Mouse (Mus musculus) MEL (cell line): Measurements from ENCODE around the gene Syt8.

Experiments
- BHLHE40 ChIP-seq: IDR thresholded peaks from 2 replicates; pipeline ENCODE4 v1.6.1; 2012; ENCODE audit warnings: low read depth, mild to moderate bottlenecking, inconsistent platforms, low read length, improper control_type of control experiment, borderline replicate concordance
- CHD2 ChIP-seq: IDR thresholded peaks from 2 replicates; pipeline ENCODE4 v1.6.1; 2011; ENCODE audit warnings: low read length, improper control_type of control experiment
- CTCF ChIP-seq, 3 experiments: IDR thresholded peaks in 2 of 3; conservative IDR thresholded peaks in 1 of 3; 2 replicates each; pipeline ENCODE4 v1.5.1; 2011 to 2012; ENCODE audit warnings: low read length in 3 of 3, low read depth in 2 of 3, mild to moderate bottlenecking in 2 of 3, improper control_type of control experiment in 1 of 3, inconsistent platforms in 1 of 3, mixed read lengths in 1 of 3, moderate library complexity in 1 of 3; ENCODE audit not compliant: control insufficient read depth in 1 of 3, insufficient read depth in 1 of 3, poor library complexity in 1 of 3, severe bottlenecking in 1 of 3
- MAX ChIP-seq: IDR thresholded peaks from 2 replicates; pipeline ENCODE4 v1.6.1; 2011; ENCODE audit warnings: low read length, improper control_type of control experiment
- TAL1 ChIP-seq: IDR thresholded peaks from 2 replicates; pipeline ENCODE4 v1.6.1; 2012; ENCODE audit warnings: mild to moderate bottlenecking, inconsistent platforms, low read length, moderate library complexity, mixed read lengths
- TCF12 ChIP-seq: IDR thresholded peaks from 2 replicates; pipeline ENCODE4 v1.6.1; 2014; ENCODE audit warnings: low read depth, mild to moderate bottlenecking, inconsistent platforms, low read length, improper control_type of control experiment, moderate library complexity
- UBTF ChIP-seq: IDR thresholded peaks from 2 replicates; pipeline ENCODE4 v1.6.1; 2012; ENCODE audit warnings: low read depth, mild to moderate bottlenecking, inconsistent platforms, low read length, improper control_type of control experiment, moderate library complexity, borderline replicate concordance; ENCODE audit not compliant: insufficient read depth
- USF2 ChIP-seq, 2 experiments: IDR thresholded peaks; 2 replicates each; pipeline ENCODE4 v1.6.1; 2011 to 2012; ENCODE audit warnings: improper control_type of control experiment in 2 of 2, low read length in 2 of 2, borderline replicate concordance in 1 of 2, inconsistent platforms in 1 of 2, low read depth in 1 of 2, mild to moderate bottlenecking in 1 of 2; ENCODE audit not compliant: insufficient read depth in 1 of 2
- ZC3H11A ChIP-seq: IDR thresholded peaks from 2 replicates; pipeline ENCODE4 v1.6.1; 2012; ENCODE audit warnings: low read depth, mild to moderate bottlenecking, inconsistent platforms, low read length, improper control_type of control experiment
- ZMIZ1 ChIP-seq: IDR thresholded peaks from 2 replicates; pipeline ENCODE4 v1.6.1; 2012; ENCODE audit warnings: low read depth, mild to moderate bottlenecking, inconsistent platforms, low read length, improper control_type of control experiment, moderate library complexity

DNA sequence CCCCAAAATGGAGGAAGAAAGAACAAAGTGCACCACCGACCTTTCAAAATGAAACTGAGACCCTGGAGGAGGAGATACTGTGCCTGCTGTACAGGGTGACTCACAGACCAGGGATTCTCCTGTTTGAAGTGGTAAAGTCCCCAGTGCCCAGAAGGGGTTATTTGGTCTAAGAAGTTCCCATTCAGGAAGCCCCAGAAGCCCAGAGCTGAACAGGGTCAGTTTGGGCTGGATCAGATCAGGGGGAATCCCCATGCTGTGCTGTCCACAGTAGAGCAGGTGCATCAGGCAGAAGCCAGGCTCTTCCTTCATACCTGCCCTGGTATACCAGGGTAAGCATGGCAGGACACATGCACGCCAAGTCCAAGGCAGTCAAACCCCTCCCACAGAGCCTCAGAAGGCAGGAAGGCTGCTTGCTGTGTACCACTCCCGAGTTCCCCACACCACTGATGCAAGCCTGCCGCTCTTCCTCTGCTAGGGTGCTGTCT lies 28.0 kb downstream of the Syt8 start:
- TF ChIP-seq TAL1, result no peak
- no peak for TF ChIP-seq CTCF (IDR thresholded peaks at IDR 0.05 in 2 of 3, conservative IDR thresholded peaks at IDR 0.05 in 1 of 3; ENCODE audit: control insufficient read depth in 1 of 3, insufficient read depth in 1 of 3, low read depth in 2 of 3, low read length in 3 of 3, poor library complexity in 1 of 3, severe bottlenecking in 1 of 3)
- no peak for TF ChIP-seq ZMIZ1
- TF ChIP-seq MAX, result no peak
- no peak for TF ChIP-seq TCF12
- TF ChIP-seq UBTF, result no peak
- no peak for TF ChIP-seq CHD2
- no peak for TF ChIP-seq ZC3H11A
- no peak for TF ChIP-seq USF2 (IDR thresholded peaks at IDR 0.05; ENCODE audit: borderline replicate concordance in 1 of 2, insufficient read depth in 1 of 2, low read depth in 1 of 2, low read length in 2 of 2)
- no peak for TF ChIP-seq BHLHE40
